Mouse (Mus musculus): ENCODE data around the gene Smad3. TPM values are rescaled to one million over a fixed set of nuclear protein-coding genes. Genes with fewer than 3 reads are reported as not detected.
A peak's percentile ranks its signal among the peaks of the same experiment; 100 is the strongest.

Gene Smad3
- polyA plus RNA-seq, 1 experiment = 25.5 TPM

DNA sequence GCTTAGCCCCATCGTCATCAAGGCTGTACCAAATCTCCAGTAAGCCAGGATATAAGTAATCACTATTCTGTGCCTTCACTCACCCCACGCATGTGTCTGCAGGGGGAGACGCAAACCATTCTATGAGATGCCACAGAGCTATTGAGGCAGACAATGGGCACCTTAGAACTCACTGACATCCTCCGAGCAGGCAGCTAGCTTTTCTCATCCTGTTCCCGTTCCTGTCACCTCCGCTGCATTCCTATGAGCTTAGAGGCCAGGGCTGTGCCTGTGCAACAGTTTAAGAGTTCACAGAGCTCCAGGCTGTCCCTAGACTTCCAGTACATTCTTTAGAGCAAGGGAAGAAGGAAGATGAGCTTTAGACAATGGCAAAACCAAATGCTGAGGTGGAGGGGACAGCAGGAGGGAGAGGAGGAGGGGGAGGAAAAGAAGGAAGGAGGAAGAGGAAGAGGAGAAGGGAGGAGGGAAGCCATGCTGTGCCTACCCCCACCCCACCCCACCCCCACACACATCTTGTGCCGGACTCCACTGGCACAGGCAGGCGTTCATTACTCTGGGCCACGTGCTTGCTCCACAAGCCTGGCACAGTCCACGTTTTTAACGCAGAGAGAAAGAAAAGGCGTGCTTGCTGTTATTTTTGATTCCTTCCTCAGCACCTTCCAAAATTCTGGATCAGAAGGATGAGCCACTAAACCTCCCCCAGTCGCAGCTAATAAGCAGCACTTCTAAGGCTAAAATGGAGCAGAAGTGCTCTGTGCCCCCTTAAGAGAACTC lies 14.7 kb downstream of the Smad3 start:
- Histone ChIP-seq H3K4me2 (ENCODE audit: low read depth) (peak overlapping the region; percentile 73), H3K27me3 (ENCODE audit: control insufficient read depth, insufficient read depth, insufficient read length) (no peaks in the 10 kb centered on the region), H3K4me3 (no peak overlapping the region), H3K36me3 (ENCODE audit: control insufficient read depth, insufficient read depth) (peaks cover 4% of the 10 kb centered on the region), H3ac (ENCODE audit: control insufficient read depth, insufficient read length) (no peak overlapping the region), H3K79me2 (ENCODE audit: control insufficient read depth, insufficient read depth) (peaks cover 27% of the 10 kb centered on the region)
- TF ChIP-seq SRF (IDR thresholded peaks at IDR 0.05; ENCODE audit: control insufficient read depth, insufficient read length, low read depth) = no peak
- TF ChIP-seq MYOD1 (IDR thresholded peaks at IDR 0.05; ENCODE audit: control insufficient read depth in 1 of 3, insufficient read length in 2 of 3, low read depth in 2 of 3) = no peak
- no peak for TF ChIP-seq REST (IDR thresholded peaks at IDR 0.05; ENCODE audit: insufficient read depth, insufficient read length)
- no peak for TF ChIP-seq MYOG (IDR thresholded peaks at IDR 0.05; ENCODE audit: control insufficient read depth in 1 of 3, insufficient read depth in 1 of 3, insufficient read length in 2 of 3, low read depth in 2 of 3)
- TF ChIP-seq CEBPB (IDR thresholded peaks at IDR 0.05; ENCODE audit: insufficient read depth, poor library complexity, severe bottlenecking) = no peak
- no peak for TF ChIP-seq POLR2A (IDR thresholded peaks at IDR 0.05; ENCODE audit: insufficient read length, low read depth)
- no peak for TF ChIP-seq USF1 (IDR thresholded peaks at IDR 0.05; ENCODE audit: low read depth)
- no peak for TF ChIP-seq TCF12 (IDR thresholded peaks at IDR 0.05; ENCODE audit: insufficient read depth, poor library complexity, severe bottlenecking)
- TF ChIP-seq MAX (IDR thresholded peaks at IDR 0.05; ENCODE audit: low read depth) = no peak
- TF ChIP-seq TCF3 (IDR thresholded peaks at IDR 0.05; ENCODE audit: insufficient read length, low read depth) = no peak
- no peak for TF ChIP-seq POLR2AphosphoS2 (IDR thresholded peaks at IDR 0.05; ENCODE audit: insufficient read length, low read depth)
- no peak for TF ChIP-seq E2F4 (IDR thresholded peaks at IDR 0.05; ENCODE audit: insufficient read depth)

DNA sequence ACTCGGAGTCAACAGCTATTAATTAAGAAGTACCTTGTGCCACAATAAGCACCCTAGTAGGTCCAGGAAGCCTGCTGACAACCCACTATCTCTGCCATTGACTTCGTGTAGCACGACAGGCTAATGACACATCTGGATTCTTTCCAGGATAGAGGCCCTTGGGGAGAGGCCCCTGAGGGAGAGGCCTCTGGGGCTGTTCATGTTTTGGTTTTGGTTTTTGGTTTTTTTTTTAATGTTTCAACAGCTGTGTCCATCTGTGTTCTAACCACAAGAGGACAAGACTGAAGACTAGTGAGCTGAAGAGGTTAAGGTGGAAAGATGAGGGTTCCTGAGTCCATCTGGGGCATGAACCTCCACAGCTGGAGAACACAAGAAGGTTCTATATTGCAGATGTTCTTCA lies 15.5 kb downstream of the Smad3 start:
- no peaks in the 10 kb centered on the region for H3K27me3 ChIP-seq (ENCODE audit: control insufficient read depth, insufficient read depth, insufficient read length)
- peaks cover 21% of the 10 kb centered on the region for H3K79me2 ChIP-seq (ENCODE audit: control insufficient read depth, insufficient read depth)
- H3ac ChIP-seq (ENCODE audit: control insufficient read depth, insufficient read length) = no peak overlapping the region
- H3K36me3 ChIP-seq (ENCODE audit: control insufficient read depth, insufficient read depth) = peaks cover 4% of the 10 kb centered on the region
- TF ChIP-seq TCF3 (IDR thresholded peaks at IDR 0.05; ENCODE audit: insufficient read length, low read depth) (no peak), POLR2AphosphoS2 (IDR thresholded peaks at IDR 0.05; ENCODE audit: insufficient read length, low read depth) (no peak), E2F4 (IDR thresholded peaks at IDR 0.05; ENCODE audit: insufficient read depth) (no peak), USF1 (IDR thresholded peaks at IDR 0.05; ENCODE audit: low read depth) (no peak), TCF12 (IDR thresholded peaks at IDR 0.05; ENCODE audit: insufficient read depth, poor library complexity, severe bottlenecking) (peak; percentile 76), MYOD1 (IDR thresholded peaks at IDR 0.05; ENCODE audit: control insufficient read depth in 1 of 3, insufficient read length in 2 of 3, low read depth in 2 of 3) (peak in 1 of 3 experiments; percentile 21), POLR2A (IDR thresholded peaks at IDR 0.05; ENCODE audit: insufficient read length, low read depth) (no peak), REST (IDR thresholded peaks at IDR 0.05; ENCODE audit: insufficient read depth, insufficient read length) (no peak), MYOG (IDR thresholded peaks at IDR 0.05; ENCODE audit: control insufficient read depth in 1 of 3, insufficient read depth in 1 of 3, insufficient read length in 2 of 3, low read depth in 2 of 3) (no peak)
- H3K4me3 ChIP-seq = no peak overlapping the region
- H3K4me2 ChIP-seq (ENCODE audit: low read depth) = peak overlapping the region; percentile 73

DNA sequence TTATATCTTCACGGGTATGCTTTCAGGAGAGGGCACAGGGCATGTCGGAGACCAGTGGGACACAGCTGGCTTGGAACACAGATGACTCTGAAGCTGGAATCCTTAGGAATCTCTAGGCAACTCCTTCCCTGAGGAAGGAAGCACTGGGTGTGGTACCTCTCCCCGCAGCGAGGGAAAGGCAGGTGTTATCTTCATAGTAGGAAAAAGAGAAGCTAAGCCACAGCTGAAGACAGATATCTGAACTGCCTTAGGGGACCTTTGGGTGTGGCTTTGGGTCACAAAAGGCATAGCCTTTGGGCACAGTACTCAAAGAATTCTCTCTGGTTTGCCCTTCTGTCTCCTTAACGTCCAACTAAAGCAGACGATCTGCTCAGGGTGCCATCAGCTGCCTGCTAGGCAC lies 16.0 kb downstream of the Smad3 start:
- Histone ChIP-seq H3ac (ENCODE audit: control insufficient read depth, insufficient read length) (no peak overlapping the region), H3K27me3 (ENCODE audit: control insufficient read depth, insufficient read depth, insufficient read length) (no peaks in the 10 kb centered on the region), H3K4me3 (no peak overlapping the region), H3K36me3 (ENCODE audit: control insufficient read depth, insufficient read depth) (peaks cover 4% of the 10 kb centered on the region), H3K4me2 (ENCODE audit: low read depth) (peak overlapping the region; percentile 73), H3K79me2 (ENCODE audit: control insufficient read depth, insufficient read depth) (peaks cover 18% of the 10 kb centered on the region)
- TF ChIP-seq USF1 (IDR thresholded peaks at IDR 0.05; ENCODE audit: low read depth) (no peak), MYOG (IDR thresholded peaks at IDR 0.05; ENCODE audit: control insufficient read depth in 1 of 3, insufficient read depth in 1 of 3, insufficient read length in 2 of 3, low read depth in 2 of 3) (peak in 1 of 3 experiments; percentile 19), MYOD1 (IDR thresholded peaks at IDR 0.05; ENCODE audit: control insufficient read depth in 1 of 3, insufficient read length in 2 of 3, low read depth in 2 of 3) (peak in 2 of 3 experiments; percentile 21 to 56), SRF (IDR thresholded peaks at IDR 0.05; ENCODE audit: control insufficient read depth, insufficient read length, low read depth) (no peak), E2F4 (IDR thresholded peaks at IDR 0.05; ENCODE audit: insufficient read depth) (no peak)

DNA sequence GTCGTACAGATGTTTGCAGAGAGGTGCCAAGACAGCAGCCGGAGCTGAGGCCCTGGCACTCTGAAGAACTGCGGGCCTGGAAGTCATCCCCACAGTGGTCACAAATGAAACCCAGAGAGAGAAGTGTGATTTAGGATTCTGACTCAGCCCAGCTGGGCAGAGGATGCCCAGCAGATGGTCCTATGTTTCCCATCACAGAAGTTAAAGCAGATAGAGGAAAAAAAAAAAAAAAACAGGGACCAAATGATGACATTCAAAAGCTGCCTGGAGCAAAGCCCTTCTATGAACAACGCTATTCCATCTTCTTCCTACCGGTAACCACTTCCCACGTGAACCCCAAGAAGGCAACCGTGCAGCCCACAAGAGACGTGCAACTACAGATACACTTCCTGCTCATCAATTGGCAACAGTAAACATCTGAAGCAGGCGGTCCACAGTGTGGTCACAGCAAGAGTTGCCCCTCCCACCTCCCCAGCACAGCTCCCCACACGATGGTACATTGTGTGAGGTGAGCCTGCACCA lies 17.4 kb downstream of the Smad3 start:
- no peak for TF ChIP-seq MYOD1 (IDR thresholded peaks at IDR 0.05; ENCODE audit: control insufficient read depth in 1 of 3, insufficient read length in 2 of 3, low read depth in 2 of 3)
- TF ChIP-seq E2F4 (IDR thresholded peaks at IDR 0.05; ENCODE audit: insufficient read depth) = no peak
- no peak for TF ChIP-seq TCF3 (IDR thresholded peaks at IDR 0.05; ENCODE audit: insufficient read length, low read depth)
- TF ChIP-seq POLR2AphosphoS2 (IDR thresholded peaks at IDR 0.05; ENCODE audit: insufficient read length, low read depth) = no peak
- Histone ChIP-seq H3K79me2 (ENCODE audit: control insufficient read depth, insufficient read depth) (peaks cover 30% of the 10 kb centered on the region), H3K4me2 (ENCODE audit: low read depth) (peak overlapping the region; percentile 27), H3K4me3 (no peak overlapping the region), H3ac (ENCODE audit: control insufficient read depth, insufficient read length) (no peak overlapping the region), H3K27me3 (ENCODE audit: control insufficient read depth, insufficient read depth, insufficient read length) (no peaks in the 10 kb centered on the region), H3K36me3 (ENCODE audit: control insufficient read depth, insufficient read depth) (peaks cover 4% of the 10 kb centered on the region)

DNA sequence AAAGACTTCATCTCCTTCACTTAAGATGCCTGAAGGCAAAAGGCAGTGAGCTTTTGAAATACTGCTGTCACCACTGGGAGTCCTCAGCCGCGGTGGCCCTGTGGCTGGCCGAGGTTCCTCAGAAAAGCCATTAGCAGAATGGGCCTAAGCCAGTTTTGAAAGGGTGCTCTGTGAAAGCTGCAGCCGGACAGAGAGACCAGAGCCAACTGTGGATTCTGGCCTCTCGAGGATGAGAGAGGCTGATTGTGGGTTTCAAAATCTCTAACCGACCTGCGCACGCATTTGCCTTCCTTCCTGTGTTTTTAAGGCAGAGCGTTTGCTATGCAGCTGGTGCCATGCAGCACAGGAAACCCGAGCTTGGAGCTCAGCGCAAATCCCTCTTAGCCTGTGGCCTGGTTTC lies 19.0 kb downstream of the Smad3 start:
- Histone ChIP-seq H3K4me3 (no peak overlapping the region), H3K79me2 (ENCODE audit: control insufficient read depth, insufficient read depth) (peaks cover 40% of the 10 kb centered on the region), H3ac (ENCODE audit: control insufficient read depth, insufficient read length) (no peak overlapping the region), H3K36me3 (ENCODE audit: control insufficient read depth, insufficient read depth) (peaks cover 4% of the 10 kb centered on the region), H3K4me2 (ENCODE audit: low read depth) (no peak overlapping the region), H3K27me3 (ENCODE audit: control insufficient read depth, insufficient read depth, insufficient read length) (no peaks in the 10 kb centered on the region)
- TF ChIP-seq SRF (IDR thresholded peaks at IDR 0.05; ENCODE audit: control insufficient read depth, insufficient read length, low read depth) (no peak), E2F4 (IDR thresholded peaks at IDR 0.05; ENCODE audit: insufficient read depth) (no peak), USF1 (IDR thresholded peaks at IDR 0.05; ENCODE audit: low read depth) (no peak), MYOD1 (IDR thresholded peaks at IDR 0.05; ENCODE audit: control insufficient read depth in 1 of 3, insufficient read length in 2 of 3, low read depth in 2 of 3) (no peak), POLR2AphosphoS2 (IDR thresholded peaks at IDR 0.05; ENCODE audit: insufficient read length, low read depth) (no peak), REST (IDR thresholded peaks at IDR 0.05; ENCODE audit: insufficient read depth, insufficient read length) (no peak), TCF3 (IDR thresholded peaks at IDR 0.05; ENCODE audit: insufficient read length, low read depth) (no peak), MYOG (IDR thresholded peaks at IDR 0.05; ENCODE audit: control insufficient read depth in 1 of 3, insufficient read depth in 1 of 3, insufficient read length in 2 of 3, low read depth in 2 of 3) (no peak), MAX (IDR thresholded peaks at IDR 0.05; ENCODE audit: low read depth) (no peak), TCF12 (IDR thresholded peaks at IDR 0.05; ENCODE audit: insufficient read depth, poor library complexity, severe bottlenecking) (no peak), CEBPB (IDR thresholded peaks at IDR 0.05; ENCODE audit: insufficient read depth, poor library complexity, severe bottlenecking) (no peak), POLR2A (IDR thresholded peaks at IDR 0.05; ENCODE audit: insufficient read length, low read depth) (no peak)
